Mouse (Mus musculus) adrenal gland, postnatal 25 days (tissue): Measurements from ENCODE around the gene Psmc3ip. TPM values are rescaled to one million over a fixed set of nuclear protein-coding genes. Genes with fewer than 3 reads are reported as not detected.
A peak's percentile ranks its signal among the peaks of the same experiment; 100 is the strongest.
"Not testable (repeated sequence)": the region's sequence is repeated elsewhere in the genome, so short reads cannot be mapped to it uniquely, and the experiment has no call there.

Experiments used
- DNase-seq: peaks from one replicate; pipeline ENCODE4 v3.0.0; 2021; ENCODE audit warnings: mixed read lengths
- long read RNA-seq: library from polyadenylated mRNA; stranded (forward); transcript quantifications from one replicate; pipeline ENCODE4 v2.0.0, GENCODE M21; 2021
- total RNA-seq: library from RNA; stranded (reverse); gene quantifications from 2 replicates; pipeline ENCODE4 v1.2.3, GENCODE M21; 2021

Psmc3ip gene
- 7.1 and 9.4 TPM in 2 replicates for total RNA-seq
- long read RNA-seq, partial matches to known transcripts, result 0 of 3 reads
- long read RNA-seq, other reads (novel, unspliced or antisense), result 1 of 3 reads

GRCm38 (mm10) chr11:101095314-101096024, at the start of gene Psmc3ip:
Gene Psmc3ip (minus strand): TSS chr11:101095436.
- peak; percentile 91 for DNase-seq

GRCm38 (mm10) chr11:101143338-101144225, 48.3 kb upstream of the Psmc3ip start:
- no peak for DNase-seq

GRCm38 (mm10) chr11:101142215-101142967, 47.2 kb upstream of the Psmc3ip start:
- DNase-seq, result no peak

GRCm38 (mm10) chr11:101141088-101141487, 45.9 kb upstream of the Psmc3ip start:
- no peak for DNase-seq

GRCm38 (mm10) chr11:101140164-101140819, 45.1 kb upstream of the Psmc3ip start:
- no peak for DNase-seq

- peak; percentile 42 for DNase-seq
Observed at GRCm38 (mm10) chr11:101138536-101139181, 43.4 kb upstream of the Psmc3ip start.

GRCm38 (mm10) chr11:101137000-101137399, 41.8 kb upstream of the Psmc3ip start:
- DNase-seq, result no peak

- peak; percentile 62 for DNase-seq
Observed at GRCm38 (mm10) chr11:101134217-101134865, 39.1 kb upstream of the Psmc3ip start.

GRCm38 (mm10) chr11:101133037-101133436, 37.8 kb upstream of the Psmc3ip start:
- DNase-seq, result no peak

- no peak for DNase-seq
Observed at GRCm38 (mm10) chr11:101131701-101132100, 36.5 kb upstream of the Psmc3ip start.

- DNase-seq, result no peak
Observed at GRCm38 (mm10) chr11:101131187-101131586, 36.0 kb upstream of the Psmc3ip start.

GRCm38 (mm10) chr11:101130056-101130756, 35.0 kb upstream of the Psmc3ip start:
- no peak for DNase-seq

GRCm38 (mm10) chr11:101128996-101129577, 33.9 kb upstream of the Psmc3ip start:
- DNase-seq, result peak; percentile 43

GRCm38 (mm10) chr11:101127075-101127474, 31.8 kb upstream of the Psmc3ip start:
- no peak for DNase-seq

- DNase-seq, result not testable (repeated sequence)
Observed at GRCm38 (mm10) chr11:101125008-101125407, 29.8 kb upstream of the Psmc3ip start.

GRCm38 (mm10) chr11:101124494-101124893, 29.3 kb upstream of the Psmc3ip start:
- DNase-seq, result not testable (repeated sequence)

GRCm38 (mm10) chr11:101120545-101121188, 25.4 kb upstream of the Psmc3ip start:
- DNase-seq, result no peak

GRCm38 (mm10) chr11:101119761-101120544, 24.7 kb upstream of the Psmc3ip start, which contains the start of the genes Retreg3 and Tubg1:
Gene Retreg3 (minus strand): TSS chr11:101119893.
Gene Tubg1 (plus strand): TSS chr11:101119938.
- peak; percentile 99 for DNase-seq
